Mouse (Mus musculus): Measurements from ENCODE around the gene Ppfia4. TPM values are rescaled to one million over a fixed set of nuclear protein-coding genes. Genes with fewer than 3 reads are reported as not detected.

Gene Ppfia4
- total and polyA plus RNA-seq, 3 experiments = 0.30 to 5.4 (median 1.8) TPM

DNA sequence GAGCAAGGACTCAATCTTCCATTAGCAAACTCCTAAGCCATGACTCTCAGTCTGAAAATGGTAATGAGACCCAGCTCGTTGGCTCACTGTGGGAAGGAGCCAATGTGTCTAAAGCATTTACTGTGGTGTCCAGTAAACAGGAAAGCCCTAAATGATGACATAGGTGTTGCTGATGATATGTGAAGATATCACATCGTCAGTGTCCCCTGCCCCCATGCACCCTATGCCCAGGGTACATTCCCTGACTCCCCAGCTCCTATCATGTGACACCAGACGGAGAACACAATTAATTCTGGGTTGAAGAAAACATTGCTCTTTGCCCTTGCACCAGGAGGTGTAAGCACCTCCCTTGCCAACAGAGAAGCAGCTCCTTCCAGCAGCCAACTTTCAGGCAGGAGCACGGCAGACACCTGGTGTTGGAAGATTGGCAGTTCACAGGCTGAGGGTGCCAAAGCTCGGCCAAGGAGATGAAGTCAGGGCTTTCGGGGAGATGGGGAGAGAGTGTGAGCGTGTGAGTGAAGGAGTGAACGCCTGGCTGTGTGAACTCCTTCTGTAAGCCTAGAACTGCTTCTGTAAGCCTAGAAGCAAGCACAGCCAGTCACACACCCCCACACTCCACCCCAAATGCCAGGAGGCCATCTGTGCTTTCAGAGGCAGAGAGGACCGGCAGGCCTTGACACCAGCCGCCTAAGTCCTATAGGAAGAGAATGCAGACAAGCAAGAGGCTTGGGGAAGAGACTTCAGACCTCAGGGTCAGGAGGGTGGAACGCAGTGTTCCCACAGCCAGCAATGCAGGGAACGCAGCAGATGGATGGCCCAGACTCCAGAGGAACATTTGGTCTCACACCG is 56.9 kb downstream of the Ppfia4 start:
- no peak overlapping the region for H3K27ac ChIP-seq (ENCODE audit: insufficient read depth, low read depth)

GRCm38 (mm10) chr1:134274483-134274920 is 58.2 kb downstream of the Ppfia4 start:
- dilution Hi-C loops (cut with MboI; ENCODE audit: extremely low pct_ligation_motif_present, extremely low pct_unique_long_range_greater_than_20kb, low sequenced_read_pairs) = no loop called here
- TF ChIP-seq CHD1 (IDR thresholded peaks at IDR 0.05; ENCODE audit: low read depth, low read length) = no peak
- H3K4me3 ChIP-seq (replicated peaks in 1 of 3; ENCODE audit: low read depth in 2 of 3, low read length in 2 of 3, poor library complexity in 1 of 3) = no peak overlapping the region
- no peak for DNase-seq (ENCODE audit: extremely low read depth)
- H3K9me3 ChIP-seq (replicated peaks; ENCODE audit: low read length) = no peaks in the 10 kb centered on the region
- H3K9ac ChIP-seq (ENCODE audit: insufficient read depth, low read depth) = no peak overlapping the region
- H3K27ac ChIP-seq (ENCODE audit: insufficient read depth, low read depth) = no peak overlapping the region
- H3K79me2 ChIP-seq (replicated peaks; ENCODE audit: control insufficient read depth, extremely low read depth, insufficient read depth, poor library complexity, severe bottlenecking) = no peaks in the 10 kb centered on the region
- H3K4me2 ChIP-seq (ENCODE audit: insufficient read depth, low read depth, poor library complexity, severe bottlenecking) = no peak overlapping the region
- H3K4me1 ChIP-seq (ENCODE audit: control insufficient read depth in 1 of 2, insufficient read depth in 2 of 2) = peaks cover 0 to 11% of the 10 kb centered on the region in 2 experiments; a peak in 1 of 4 replicates
- no peaks in the 10 kb centered on the region for H3K36me3 ChIP-seq (replicated peaks in 1 of 2; ENCODE audit: control insufficient read depth in 1 of 2, insufficient read depth in 1 of 2, low read length in 1 of 2)
- in situ Hi-C loops (cut with MboI; ENCODE audit: low pct_ligation_motif_present, low pct_unique_long_range_greater_than_20kb, low sequenced_read_pairs) = no loop called here
- H3K27me3 ChIP-seq (replicated peaks) = no peaks in the 10 kb centered on the region

More for the DNA sequence above, 56.9 kb downstream of the Ppfia4 start:
- in situ Hi-C loops (cut with MboI; ENCODE audit: low pct_ligation_motif_present, low pct_unique_long_range_greater_than_20kb, low sequenced_read_pairs) (no loop called here), dilution Hi-C loops (cut with MboI; ENCODE audit: extremely low pct_ligation_motif_present, extremely low pct_unique_long_range_greater_than_20kb, low sequenced_read_pairs) (no loop called here)
- Histone ChIP-seq H3K36me3 (replicated peaks in 1 of 2; ENCODE audit: control insufficient read depth in 1 of 2, insufficient read depth in 1 of 2, low read length in 1 of 2) (no peaks in the 10 kb centered on the region), H3K9me3 (replicated peaks; ENCODE audit: low read length) (no peaks in the 10 kb centered on the region), H3K79me2 (replicated peaks; ENCODE audit: control insufficient read depth, extremely low read depth, insufficient read depth, poor library complexity, severe bottlenecking) (no peaks in the 10 kb centered on the region), H3K9ac (ENCODE audit: insufficient read depth, low read depth) (no peak overlapping the region), H3K4me1 (ENCODE audit: control insufficient read depth in 1 of 2, insufficient read depth in 2 of 2) (peaks cover 0 to 15% of the 10 kb centered on the region in 2 experiments; a peak in 1 of 4 replicates), H3K4me3 (replicated peaks in 1 of 3; ENCODE audit: low read depth in 2 of 3, low read length in 2 of 3, poor library complexity in 1 of 3) (no peak overlapping the region), H3K27me3 (replicated peaks) (no peaks in the 10 kb centered on the region), H3K4me2 (ENCODE audit: insufficient read depth, low read depth, poor library complexity, severe bottlenecking) (no peak overlapping the region)
- TF ChIP-seq ZNF384 (IDR thresholded peaks at IDR 0.05; ENCODE audit: low read depth, low read length) (no peak), ELF1 (IDR thresholded peaks at IDR 0.05; ENCODE audit: low read depth, low read length) (no peak), MAX (IDR thresholded peaks at IDR 0.05; ENCODE audit: low read length) (no peak), CHD1 (IDR thresholded peaks at IDR 0.05; ENCODE audit: low read depth, low read length) (no peak), IRF4 (IDR thresholded peaks at IDR 0.05; ENCODE audit: low read depth, low read length) (no peak)
- no peak for DNase-seq (ENCODE audit: extremely low read depth)

GRCm38 (mm10) chr1:134273493-134274395 is 59.0 kb downstream of the Ppfia4 start:
- no peak overlapping the region for H3K4me2 ChIP-seq (ENCODE audit: insufficient read depth, low read depth, poor library complexity, severe bottlenecking)
- dilution Hi-C loops (cut with MboI; ENCODE audit: extremely low pct_ligation_motif_present, extremely low pct_unique_long_range_greater_than_20kb, low sequenced_read_pairs) (no loop called here), in situ Hi-C loops (cut with MboI; ENCODE audit: low pct_ligation_motif_present, low pct_unique_long_range_greater_than_20kb, low sequenced_read_pairs) (no loop called here)
- H3K36me3 ChIP-seq (replicated peaks in 1 of 2; ENCODE audit: control insufficient read depth in 1 of 2, insufficient read depth in 1 of 2, low read length in 1 of 2) = no peaks in the 10 kb centered on the region
- no peak for TF ChIP-seq MAX (IDR thresholded peaks at IDR 0.05; ENCODE audit: low read length)
- TF ChIP-seq JUN (IDR thresholded peaks at IDR 0.05; ENCODE audit: insufficient read depth, low read depth, low read length) = no peak
- TF ChIP-seq ZMIZ1 (IDR thresholded peaks at IDR 0.05; ENCODE audit: low read depth, low read length) = no peak
- no peak for TF ChIP-seq PAX5 (IDR thresholded peaks at IDR 0.05; ENCODE audit: low read length)
- TF ChIP-seq SMC3 (IDR thresholded peaks at IDR 0.05; ENCODE audit: low read depth, low read length) = no peak
- TF ChIP-seq USF2 (conservative IDR thresholded peaks at IDR 0.05; ENCODE audit: low read depth, low read length) = no peak
- TF ChIP-seq E2F4 (IDR thresholded peaks at IDR 0.05; ENCODE audit: insufficient replicate concordance, low read depth, low read length) = no peak
- TF ChIP-seq MEF2A (IDR thresholded peaks at IDR 0.05; ENCODE audit: borderline replicate concordance, low read depth, low read length) = no peak
- H3K9ac ChIP-seq (ENCODE audit: insufficient read depth, low read depth) = no peak overlapping the region
- no peaks in the 10 kb centered on the region for H3K27me3 ChIP-seq (replicated peaks)
- H3K9me3 ChIP-seq (replicated peaks; ENCODE audit: low read length) = no peaks in the 10 kb centered on the region
- H3K79me2 ChIP-seq (replicated peaks; ENCODE audit: control insufficient read depth, extremely low read depth, insufficient read depth, poor library complexity, severe bottlenecking) = no peaks in the 10 kb centered on the region
- H3K4me1 ChIP-seq (ENCODE audit: control insufficient read depth in 1 of 2, insufficient read depth in 2 of 2) = peaks cover 0 to 7% of the 10 kb centered on the region in 2 experiments; a peak in 1 of 4 replicates
- no peak for DNase-seq (ENCODE audit: extremely low read depth)
- H3K27ac ChIP-seq (ENCODE audit: insufficient read depth, low read depth) = no peak overlapping the region
- H3K4me3 ChIP-seq (replicated peaks in 1 of 3; ENCODE audit: low read depth in 2 of 3, low read length in 2 of 3, poor library complexity in 1 of 3) = no peak overlapping the region

Measured in CH12.LX (cell line).